Mouse (Mus musculus): ENCODE results near the gene Vars2. TPM values are rescaled to one million over a fixed set of nuclear protein-coding genes. Genes with fewer than 3 reads are reported as not detected.

Vars2 gene
- 10 to 100 TPM; 15.7 to 16.6 TPM for total RNA-seq (2021)
- long read RNA-seq, experiment 1, full-length matches to known transcripts: 5 of 10 reads
- long read RNA-seq, experiment 1, partial matches to known transcripts: 3 of 10 reads
- long read RNA-seq, experiment 1, other reads (novel, unspliced or antisense): 2 of 10 reads
- long read RNA-seq, experiment 2, full-length matches to known transcripts: 13 of 14 reads
- long read RNA-seq, experiment 2, partial matches to known transcripts: 0 of 14 reads
- long read RNA-seq, experiment 2, other reads (novel, unspliced or antisense): 1 of 14 reads

- DNase-seq: peak; percentile 94
- intact Hi-C loops (cut with DNase I; ENCODE audit: low total_unique reads): no loop called here
Measured at GRCm38 (mm10) chr17:35667334-35668065, at the start of gene Vars2. TSS of gene Vars2 (minus strand) at chr17:35667592.

GRCm38 (mm10) chr17:35717080-35717479 lies 49.7 kb upstream of the Vars2 start:
- DNase-seq: no peak
- intact Hi-C loops (cut with DNase I; ENCODE audit: low total_unique reads): no loop called here

GRCm38 (mm10) chr17:35716114-35716513 lies 48.7 kb upstream of the Vars2 start:
- no peak for DNase-seq

GRCm38 (mm10) chr17:35710705-35711347 lies 43.4 kb upstream of the Vars2 start:
- no peak for DNase-seq
- intact Hi-C loops (cut with DNase I; ENCODE audit: low total_unique reads): no loop called here

More at GRCm38 (mm10) chr17:35716114-35716513, 48.7 kb upstream of the Vars2 start:
- intact Hi-C loops (cut with DNase I; ENCODE audit: low total_unique reads): no loop called here

GRCm38 (mm10) chr17:35708611-35709010 lies 41.2 kb upstream of the Vars2 start:
- intact Hi-C loops (cut with DNase I; ENCODE audit: low total_unique reads): no loop called here
- DNase-seq: no peak

- no peak for DNase-seq
- intact Hi-C loops (cut with DNase I; ENCODE audit: low total_unique reads): no loop called here
Measured at GRCm38 (mm10) chr17:35707929-35708328, 40.5 kb upstream of the Vars2 start.

GRCm38 (mm10) chr17:35705836-35706235 lies 38.4 kb upstream of the Vars2 start:
- peak; percentile 56 for DNase-seq
- intact Hi-C loops (cut with DNase I; ENCODE audit: low total_unique reads): no loop called here

GRCm38 (mm10) chr17:35704621-35705464 lies 37.5 kb upstream of the Vars2 start, which contains the start of gene Ddr1:
TSS of gene Ddr1 (minus strand) at chr17:35704621.
- no peak for DNase-seq
- intact Hi-C loops (cut with DNase I; ENCODE audit: low total_unique reads): no loop called here

- DNase-seq: no peak
- intact Hi-C loops (cut with DNase I; ENCODE audit: low total_unique reads): no loop called here
Measured at GRCm38 (mm10) chr17:35703751-35704271, 36.4 kb upstream of the Vars2 start.

- DNase-seq: no peak
- intact Hi-C loops (cut with DNase I; ENCODE audit: low total_unique reads): no loop called here
Measured at GRCm38 (mm10) chr17:35703065-35703464, 35.7 kb upstream of the Vars2 start.

- no peak for DNase-seq
- intact Hi-C loops (cut with DNase I; ENCODE audit: low total_unique reads): no loop called here
Measured at GRCm38 (mm10) chr17:35702605-35703004, 35.2 kb upstream of the Vars2 start.

GRCm38 (mm10) chr17:35701978-35702461 lies 34.6 kb upstream of the Vars2 start:
- peak; percentile 58 for DNase-seq

GRCm38 (mm10) chr17:35701203-35701977 lies 34.0 kb upstream of the Vars2 start:
- intact Hi-C loops (cut with DNase I; ENCODE audit: low total_unique reads): no loop called here
- no peak for DNase-seq

More at GRCm38 (mm10) chr17:35701978-35702461, 34.6 kb upstream of the Vars2 start:
- intact Hi-C loops (cut with DNase I; ENCODE audit: low total_unique reads): no loop called here

GRCm38 (mm10) chr17:35700371-35700961 lies 33.1 kb upstream of the Vars2 start:
- intact Hi-C loops (cut with DNase I; ENCODE audit: low total_unique reads): no loop called here

GRCm38 (mm10) chr17:35699919-35700318 lies 32.5 kb upstream of the Vars2 start:
- intact Hi-C loops (cut with DNase I; ENCODE audit: low total_unique reads): no loop called here

More at GRCm38 (mm10) chr17:35700371-35700961, 33.1 kb upstream of the Vars2 start:
- DNase-seq: peak; percentile 91

GRCm38 (mm10) chr17:35698501-35698883 lies 31.1 kb upstream of the Vars2 start:
- intact Hi-C loops (cut with DNase I; ENCODE audit: low total_unique reads): no loop called here
- no peak for DNase-seq

More at GRCm38 (mm10) chr17:35699919-35700318, 32.5 kb upstream of the Vars2 start:
- DNase-seq: peak; percentile 90

- DNase-seq: no peak
- intact Hi-C loops (cut with DNase I; ENCODE audit: low total_unique reads): no loop called here
Measured at GRCm38 (mm10) chr17:35697759-35698500, 30.5 kb upstream of the Vars2 start.

Data from gastrocnemius, postnatal 14 days (tissue).